ENCODE assay signal across 10 mouse cellular contexts in the genomic region with DNA sequence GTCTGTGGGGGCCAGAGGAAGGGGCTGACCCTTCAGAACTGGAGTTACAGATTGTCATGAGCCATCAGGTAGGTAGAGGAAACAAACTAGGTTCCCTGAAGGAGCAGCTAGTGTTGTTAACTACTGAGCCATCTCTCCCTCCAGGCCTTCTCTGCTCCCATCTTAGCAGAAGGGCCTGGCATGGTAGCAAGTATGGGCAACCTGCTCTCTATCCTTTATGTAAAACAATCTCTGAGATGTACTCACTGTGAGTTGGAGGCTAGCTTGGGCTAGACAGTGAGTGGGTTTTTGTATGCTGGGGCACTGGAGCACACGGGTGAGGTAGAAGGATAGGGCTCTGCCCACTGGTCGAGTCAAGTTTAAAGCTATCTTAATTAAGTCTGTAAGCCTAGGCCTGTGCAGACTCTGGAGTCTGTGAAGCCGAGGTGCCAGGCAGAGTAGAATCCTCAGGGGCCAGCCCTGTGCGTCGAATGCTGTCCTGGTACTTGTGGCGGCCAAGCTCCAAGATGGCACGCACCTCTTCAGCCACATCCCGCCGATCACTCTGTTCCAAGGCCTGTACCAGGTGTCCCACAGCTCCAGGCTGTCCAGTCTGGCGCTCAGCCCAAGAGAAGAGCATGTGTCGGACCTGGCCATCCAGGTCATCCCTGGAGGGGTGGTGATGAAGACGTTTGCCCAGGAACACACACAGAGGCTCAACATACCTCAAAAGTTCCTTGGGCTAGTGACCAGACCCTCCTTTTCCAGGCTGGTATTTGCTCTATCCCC. TPM values are rescaled to one million over a fixed set of nuclear protein-coding genes. Genes with fewer than 3 reads are reported as not detected.
DNase-seq lines count a peak whose midpoint lies in the region; ATAC-seq and TF ChIP-seq lines count a peak whose summit lies in the region.
"Had no signal": no experiment of that assay in that cellular context is flagged by ENCODE, and none has a peak within 500 bp of the region (broad histone marks: within the 10 kb centered on the region; RNA-seq: fewer than 3 reads in every experiment).

No protein-coding gene starts in this region.

- H3K27me3 ChIP-seq in forebrain, embryonic 15.5 days, result no peaks in the 10 kb centered on the region
- H3K27me3 ChIP-seq in forebrain, embryonic 10.5 days (ENCODE audit: poor library complexity, severe bottlenecking), result no peaks in the 10 kb centered on the region
- H3K27me3 ChIP-seq in liver, embryonic 12.5 days (replicated peaks), result no peaks in the 10 kb centered on the region
- H3K27me3 ChIP-seq in midbrain, embryonic 16.5 days (ENCODE audit: control insufficient read depth, insufficient read depth, low read depth, low read length), result no peaks in the 10 kb centered on the region
- no peaks in the 10 kb centered on the region for H3K27me3 ChIP-seq in stomach, postnatal 0 days (ENCODE audit: control insufficient read depth, insufficient read depth, low read length)

- TF ChIP-seq EP300 in stomach, postnatal 0 days (optimal IDR thresholded peaks at IDR 0.05), result no peak

- H3K36me3 ChIP-seq in forebrain, embryonic 15.5 days, result no peaks in the 10 kb centered on the region
- peaks cover 59% of the 10 kb centered on the region for H3K36me3 ChIP-seq in forebrain, embryonic 10.5 days (replicated peaks)
- peaks cover 60% of the 10 kb centered on the region for H3K36me3 ChIP-seq in liver, embryonic 12.5 days
- H3K36me3 ChIP-seq in midbrain, embryonic 16.5 days (ENCODE audit: control insufficient read depth, insufficient read depth, low read length), result 0 out of 2 replicates have a peak, but pooled peaks cover 4% of the 10 kb centered on the region
- 0 out of 2 replicates have a peak, but pooled peaks cover 2% of the 10 kb centered on the region for H3K36me3 ChIP-seq in stomach, postnatal 0 days (ENCODE audit: control insufficient read depth, insufficient read depth, low read length)

- H3K4me1 ChIP-seq in forebrain, embryonic 15.5 days, result peaks cover 57% of the 10 kb centered on the region
- H3K4me1 ChIP-seq in forebrain, embryonic 10.5 days, result peaks cover 78% of the 10 kb centered on the region
- peaks cover 81% of the 10 kb centered on the region for H3K4me1 ChIP-seq in liver, embryonic 12.5 days
- peaks cover 32% of the 10 kb centered on the region for H3K4me1 ChIP-seq in midbrain, embryonic 16.5 days (ENCODE audit: control insufficient read depth, insufficient read depth, low read length)
- peaks cover 9% of the 10 kb centered on the region for H3K4me1 ChIP-seq in stomach, postnatal 0 days (replicated peaks; ENCODE audit: control insufficient read depth, insufficient read depth)

- H3K4me2 ChIP-seq in forebrain, embryonic 15.5 days (replicated peaks), result no peak overlapping the region
- no peak overlapping the region for H3K4me2 ChIP-seq in liver, embryonic 12.5 days
- H3K4me2 ChIP-seq in midbrain, embryonic 16.5 days (ENCODE audit: low read length), result peak overlapping the region; percentile 69
- no peak overlapping the region for H3K4me2 ChIP-seq in stomach, postnatal 0 days (replicated peaks; ENCODE audit: low read depth)

- 90% methylated on average over 12 of the region's 12 CpGs for WGBS in forebrain, embryonic 15.5 days
- WGBS in forebrain, embryonic 10.5 days, result 94% methylated on average over 12 of the region's 12 CpGs
- WGBS in liver, embryonic 12.5 days (ENCODE audit: insufficient replicate concordance), result 89% methylated on average over 12 of the region's 12 CpGs
- WGBS in midbrain, embryonic 16.5 days, result 86% methylated on average over 12 of the region's 12 CpGs
- WGBS in stomach, postnatal 0 days, result 90% methylated on average over 12 of the region's 12 CpGs

- H3K27ac ChIP-seq in forebrain, embryonic 15.5 days (replicated peaks), result peak overlapping the region; percentile 89
- no peak overlapping the region for H3K27ac ChIP-seq in forebrain, embryonic 10.5 days
- peak overlapping the region; percentile 15 for H3K27ac ChIP-seq in liver, embryonic 12.5 days
- peak overlapping the region; percentile 84 for H3K27ac ChIP-seq in midbrain, embryonic 16.5 days (ENCODE audit: low read length)
- no peak overlapping the region for H3K27ac ChIP-seq in stomach, postnatal 0 days (replicated peaks)
- H3K27ac ChIP-seq: kidney, postnatal 0 days; liver, embryonic 14.5 days had no signal

- no peak for TF ChIP-seq CTCF in stomach, postnatal 0 days (IDR thresholded peaks at IDR 0.05; ENCODE audit: low read depth)

- no peak overlapping the region for H3K4me3 ChIP-seq in forebrain, embryonic 15.5 days
- no peak overlapping the region for H3K4me3 ChIP-seq in forebrain, embryonic 10.5 days
- 0 out of 2 replicates have a peak overlapping the region, but pooled peaks have one; percentile 65 for H3K4me3 ChIP-seq in liver, embryonic 12.5 days
- peak overlapping the region; percentile 59; the same call in 1 of the 2 replicates for H3K4me3 ChIP-seq in midbrain, embryonic 16.5 days (ENCODE audit: low read depth, low read length)
- H3K4me3 ChIP-seq in stomach, postnatal 0 days (ENCODE audit: low read depth, low read length), result no peak overlapping the region

- H3K9ac ChIP-seq in forebrain, embryonic 15.5 days (replicated peaks), result no peak overlapping the region
- H3K9ac ChIP-seq in liver, embryonic 12.5 days, result no peak overlapping the region
- H3K9ac ChIP-seq in midbrain, embryonic 16.5 days (ENCODE audit: low read depth, low read length), result peak overlapping the region; percentile 89
- no peak overlapping the region for H3K9ac ChIP-seq in stomach, postnatal 0 days (ENCODE audit: low read length)
- H3K9ac ChIP-seq: liver, embryonic 14.5 days had no signal

- H3K9me3 ChIP-seq in forebrain, embryonic 15.5 days, result no peaks in the 10 kb centered on the region
- H3K9me3 ChIP-seq in forebrain, embryonic 10.5 days, result no peaks in the 10 kb centered on the region
- H3K9me3 ChIP-seq in liver, embryonic 12.5 days (replicated peaks), result no peaks in the 10 kb centered on the region
- no peaks in the 10 kb centered on the region for H3K9me3 ChIP-seq in midbrain, embryonic 16.5 days (replicated peaks; ENCODE audit: control insufficient read depth, low read length, poor library complexity, severe bottlenecking)
- H3K9me3 ChIP-seq in stomach, postnatal 0 days (ENCODE audit: control insufficient read depth, low read length), result no peaks in the 10 kb centered on the region

- no peak for DNase-seq in forebrain, embryonic 10.5 days (ENCODE audit: extremely low spot score, low spot score)
- DNase-seq in liver, result no peak
- DNase-seq in cerebellum, postnatal 14 days, result peak; percentile 85 to 90
- DNase-seq in B cell, adult 2 months, result no peak
- no peak for DNase-seq in stomach, postnatal 0 days (ENCODE audit: low spot score)

- ATAC-seq in forebrain, embryonic 15.5 days (replicated peaks), result no peak
- ATAC-seq in liver, embryonic 12.5 days, result no peak
- no peak for ATAC-seq in midbrain, embryonic 16.5 days
- no peak for ATAC-seq in stomach, postnatal 0 days (ENCODE audit: low FRiP score, low TSS enrichment)

RNA-seq across cellular contexts. Expression of gene Slc25a22, which starts 0.7 kb away (rescaled TPM):
- 83.1 and 86.3 TPM in 2 replicates for polyA plus RNA-seq in forebrain, embryonic 15.5 days (2015; fragmentation: Nextera tagmentation; extraction: Ambion mirVana)
- 46.8 and 49.6 TPM in 2 replicates for polyA plus RNA-seq in forebrain, embryonic 10.5 days (2016; fragmentation: Nextera tagmentation; extraction: Ambion mirVana)
- polyA plus RNA-seq in liver, embryonic 12.5 days (2016; fragmentation: Nextera tagmentation; extraction: Ambion mirVana), result 26.0 and 27.1 TPM in 2 replicates
- 108 and 121 TPM in 2 replicates for polyA plus RNA-seq in midbrain, embryonic 16.5 days (2015; fragmentation: Nextera tagmentation; extraction: Ambion mirVana)
- polyA plus RNA-seq in stomach, postnatal 0 days (2015; fragmentation: Nextera tagmentation; extraction: Ambion mirVana), result 17.2 and 17.6 TPM in 2 replicates

RNA-seq across cellular contexts. Expression of gene Pidd1, which starts 5.4 kb away (rescaled TPM):
- polyA plus RNA-seq in forebrain, embryonic 15.5 days (2015; fragmentation: Nextera tagmentation; extraction: Ambion mirVana), result 7.8 and 9.5 TPM in 2 replicates
- 24.9 and 26.4 TPM in 2 replicates for polyA plus RNA-seq in forebrain, embryonic 10.5 days (2016; fragmentation: Nextera tagmentation; extraction: Ambion mirVana)
- 17.3 and 17.7 TPM in 2 replicates for polyA plus RNA-seq in liver, embryonic 12.5 days (2016; fragmentation: Nextera tagmentation; extraction: Ambion mirVana)
- polyA plus RNA-seq in midbrain, embryonic 16.5 days (2015; fragmentation: Nextera tagmentation; extraction: Ambion mirVana), result 2.4 and 2.5 TPM in 2 replicates
- polyA plus RNA-seq in stomach, postnatal 0 days (2015; fragmentation: Nextera tagmentation; extraction: Ambion mirVana), result 1.8 and 2.0 TPM in 2 replicates

RNA-seq across cellular contexts. Expression of gene Rplp2, which starts 8.8 kb away (rescaled TPM):
- polyA plus RNA-seq in forebrain, embryonic 15.5 days (2015; fragmentation: Nextera tagmentation; extraction: Ambion mirVana), result 820 and 834 TPM in 2 replicates
- polyA plus RNA-seq in forebrain, embryonic 10.5 days (2016; fragmentation: Nextera tagmentation; extraction: Ambion mirVana), result 1,198 and 1,216 TPM in 2 replicates
- 1,288 and 1,344 TPM in 2 replicates for polyA plus RNA-seq in liver, embryonic 12.5 days (2016; fragmentation: Nextera tagmentation; extraction: Ambion mirVana)
- polyA plus RNA-seq in midbrain, embryonic 16.5 days (2015; fragmentation: Nextera tagmentation; extraction: Ambion mirVana), result 607 and 649 TPM in 2 replicates
- 1,187 and 1,334 TPM in 2 replicates for polyA plus RNA-seq in stomach, postnatal 0 days (2015; fragmentation: Nextera tagmentation; extraction: Ambion mirVana)

RNA-seq across cellular contexts. Expression of gene Cend1, which starts 9.1 kb away (rescaled TPM):
- 47.0 and 50.4 TPM in 2 replicates for polyA plus RNA-seq in forebrain, embryonic 15.5 days (2015; fragmentation: Nextera tagmentation; extraction: Ambion mirVana)
- 7.7 and 8.7 TPM in 2 replicates for polyA plus RNA-seq in forebrain, embryonic 10.5 days (2016; fragmentation: Nextera tagmentation; extraction: Ambion mirVana)
- polyA plus RNA-seq in liver, embryonic 12.5 days (2016; fragmentation: Nextera tagmentation; extraction: Ambion mirVana), result 0.10 and 0.16 TPM in 2 replicates
- polyA plus RNA-seq in midbrain, embryonic 16.5 days (2015; fragmentation: Nextera tagmentation; extraction: Ambion mirVana), result 109 and 151 TPM in 2 replicates
- polyA plus RNA-seq in stomach, postnatal 0 days (2015; fragmentation: Nextera tagmentation; extraction: Ambion mirVana), result 2.0 and 2.5 TPM in 2 replicates
- polyA plus RNA-seq: liver, embryonic 14.5 days had no signal

RNA-seq across cellular contexts. Expression of gene Pnpla2, which starts 16.6 kb away (rescaled TPM):
- polyA plus RNA-seq in forebrain, embryonic 15.5 days (2015; fragmentation: Nextera tagmentation; extraction: Ambion mirVana), result 21.5 and 22.0 TPM in 2 replicates
- polyA plus RNA-seq in forebrain, embryonic 10.5 days (2016; fragmentation: Nextera tagmentation; extraction: Ambion mirVana), result 15.9 and 18.2 TPM in 2 replicates
- 16.6 and 17.8 TPM in 2 replicates for polyA plus RNA-seq in liver, embryonic 12.5 days (2016; fragmentation: Nextera tagmentation; extraction: Ambion mirVana)
- 16.9 and 17.7 TPM in 2 replicates for polyA plus RNA-seq in midbrain, embryonic 16.5 days (2015; fragmentation: Nextera tagmentation; extraction: Ambion mirVana)
- 82.1 and 88.0 TPM in 2 replicates for polyA plus RNA-seq in stomach, postnatal 0 days (2015; fragmentation: Nextera tagmentation; extraction: Ambion mirVana)

Comparison
In these comparisons a context has a peak if more than half of its experiments do, and no peak if none do; other contexts are left out.
1. H3K27ac ChIP-seq: peak in forebrain, embryonic 15.5 days (single experiment), liver, embryonic 12.5 days (single experiment) and midbrain, embryonic 16.5 days (single experiment); none in forebrain, embryonic 10.5 days (single experiment) and stomach, postnatal 0 days (single experiment).
2. H3K4me3 ChIP-seq: peak in liver, embryonic 12.5 days (single experiment) and midbrain, embryonic 16.5 days (single experiment); none in forebrain, embryonic 15.5 days (single experiment), forebrain, embryonic 10.5 days (single experiment) and stomach, postnatal 0 days (single experiment).
3. DNase-seq: peak in cerebellum, postnatal 14 days (2 of 2); none in forebrain, embryonic 10.5 days (single experiment), liver (single experiment), B cell, adult 2 months (0 of 2) and stomach, postnatal 0 days (single experiment).